Mouse (Mus musculus) stomach, embryonic 16.5 days (tissue): ENCODE measurements around the gene D17Wsu92e. TPM values are rescaled to one million over a fixed set of nuclear protein-coding genes. Genes with fewer than 3 reads are reported as not detected.
A peak's percentile ranks its signal among the peaks of the same experiment; 100 is the strongest.

Experiments used
- ATAC-seq: fragments of 200-750 bp; cut with Nextera tagmentation; 2 replicates; pipeline ENCODE4 v1.8.0; 2017; ENCODE audit warnings: moderate number of reproducible peaks, moderate TSS enrichment; ENCODE audit not compliant: insufficient read depth, low FRiP score
- H3K27ac ChIP-seq: fragments of 300-500 bp; sonication (generic); 2 replicates; pipeline ENCODE4 v1.5.1; 2014; ENCODE audit warnings: low read length
- H3K27me3 ChIP-seq: fragments of 300-500 bp; sonication (generic); 2 replicates; pipeline ENCODE4 v1.6.1; 2014; ENCODE audit warnings: low read length, control low read depth, mixed read lengths; ENCODE audit not compliant: control insufficient read depth, insufficient read depth
- H3K36me3 ChIP-seq: fragments of 300-500 bp; sonication (generic); 2 replicates; pipeline ENCODE4 v1.6.1; 2014; ENCODE audit warnings: low read length; ENCODE audit not compliant: control insufficient read depth, insufficient read depth
- H3K4me1 ChIP-seq: fragments of 300-500 bp; sonication (generic); 2 replicates; pipeline ENCODE4 v1.6.1; 2014; ENCODE audit warnings: low read length, control low read depth, mixed read lengths; ENCODE audit not compliant: control insufficient read depth, insufficient read depth
- H3K4me2 ChIP-seq: fragments of 300-500 bp; sonication (generic); 2 replicates; pipeline ENCODE4 v1.6.1; 2014; ENCODE audit warnings: low read depth, low read length, mixed read lengths
- H3K4me3 ChIP-seq: fragments of 300-500 bp; sonication (generic); replicated peaks from 2 replicates; pipeline ENCODE4 v1.5.1; 2014; ENCODE audit warnings: mild to moderate bottlenecking, low read length
- H3K9ac ChIP-seq: fragments of 300-500 bp; sonication (generic); 2 replicates; pipeline ENCODE4 v1.6.1; 2014; ENCODE audit warnings: low read length
- H3K9me3 ChIP-seq: fragments of 300-500 bp; sonication (generic); replicated peaks from 2 replicates; pipeline ENCODE4 v1.6.1; 2016; ENCODE audit warnings: low read length, control low read depth; ENCODE audit not compliant: control insufficient read depth
- WGBS: fragments of 180-500 bp; shearing (Covaris S2); extraction: QIAGEN DNeasy Blood & Tissue Kit; methylation state at CpG from one replicate; pipeline ENCODE4 v1.1.7; 2014; 5-methylcytosine and 5-hydroxymethylcytosine counted together
- polyA plus RNA-seq: library from polyadenylated mRNA; unstranded; fragments of >200 nt; fragmentation: Nextera tagmentation; extraction: Ambion mirVana; gene quantifications from 2 replicates; pipeline ENCODE4 v1.2.1, GENCODE M21; 2015

Gene D17Wsu92e
- polyA plus RNA-seq, result 21.2 and 23.3 TPM in 2 replicates

- peak within 1 kb of the TSS; percentile 92 for H3K27ac ChIP-seq
- WGBS, result 2% methylated on average over 46 of the region's 56 CpGs
- no peaks in the 10 kb centered on the region for H3K27me3 ChIP-seq
- H3K36me3 ChIP-seq, result no peaks in the 10 kb centered on the region
- peaks cover 18% of the 10 kb centered on the region for H3K4me1 ChIP-seq
- H3K9me3 ChIP-seq, result no peaks in the 10 kb centered on the region
- peak; percentile 98 for ATAC-seq
- peak within 1 kb of the TSS; percentile 99 for H3K4me3 ChIP-seq
- peak within 1 kb of the TSS; percentile 91 for H3K9ac ChIP-seq
- H3K4me2 ChIP-seq, result peak within 1 kb of the TSS; percentile 81
These were observed at the start of gene D17Wsu92e for GRCm38 (mm10) chr17:27820568-27821406. Gene D17Wsu92e, minus strand, starts transcription at chr17:27820648.

GRCm38 (mm10) chr17:27866737-27867136 is 46.3 kb upstream of the D17Wsu92e start:
- Histone ChIP-seq H3K36me3 (no peaks in the 10 kb centered on the region), H3K27me3 (no peaks in the 10 kb centered on the region), H3K4me1 (no peaks in the 10 kb centered on the region), H3K9ac (no peak overlapping the region), H3K9me3 (no peaks in the 10 kb centered on the region), H3K4me3 (no peak overlapping the region), H3K4me2 (no peak overlapping the region), H3K27ac (no peak overlapping the region)
- 49% methylated on average over 4 of the region's 4 CpGs for WGBS
- ATAC-seq, result no peak

DNA sequence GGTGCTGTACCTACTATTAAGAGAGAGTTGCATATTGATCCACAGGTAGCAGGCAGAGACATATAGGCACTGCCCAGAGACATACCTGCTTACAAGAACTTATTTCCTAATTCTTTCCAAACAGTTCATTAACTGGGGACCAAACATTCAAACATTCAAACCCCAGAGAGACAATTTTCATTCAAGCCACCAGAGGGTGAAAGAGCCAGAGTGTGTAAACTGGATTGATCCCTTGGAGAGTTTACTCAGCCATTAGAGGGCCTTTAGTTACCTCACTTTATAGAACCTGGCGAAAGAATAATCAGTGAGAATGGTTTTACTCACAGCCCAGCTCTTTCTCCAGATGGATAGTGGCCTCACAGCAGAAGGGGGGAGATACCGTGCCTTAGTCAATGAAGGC is 45.0 kb upstream of the D17Wsu92e start:
- no peak overlapping the region for H3K27ac ChIP-seq
- WGBS, result 76% methylated on average over 2 of the region's 2 CpGs
- no peak for ATAC-seq
- no peak overlapping the region for H3K4me2 ChIP-seq
- no peaks in the 10 kb centered on the region for H3K27me3 ChIP-seq
- no peak overlapping the region for H3K9ac ChIP-seq
- no peaks in the 10 kb centered on the region for H3K9me3 ChIP-seq
- H3K36me3 ChIP-seq, result no peaks in the 10 kb centered on the region
- H3K4me3 ChIP-seq, result no peak overlapping the region
- H3K4me1 ChIP-seq, result no peaks in the 10 kb centered on the region

- ATAC-seq, result no peak
- Histone ChIP-seq H3K9ac (peak overlapping the region; percentile 41; the same call in 1 of the 2 replicates), H3K4me2 (0 out of 2 replicates have a peak overlapping the region, but pooled peaks have one; percentile 6)
These were observed 38.7 kb upstream of the D17Wsu92e start for GRCm38 (mm10) chr17:27859131-27859530.

GRCm38 (mm10) chr17:27857649-27858475 is 37.4 kb upstream of the D17Wsu92e start:
- 28% methylated on average over 11 of the region's 11 CpGs for WGBS
- H3K9ac ChIP-seq, result peak overlapping the region; percentile 93
- no peaks in the 10 kb centered on the region for H3K27me3 ChIP-seq
- no peak for ATAC-seq
- H3K4me2 ChIP-seq, result peak overlapping the region; percentile 85
- 0 out of 2 replicates have a peak, but pooled peaks cover 3% of the 10 kb centered on the region for H3K36me3 ChIP-seq
- no peaks in the 10 kb centered on the region for H3K9me3 ChIP-seq
- H3K4me3 ChIP-seq, result peak overlapping the region; percentile 80
- H3K27ac ChIP-seq, result no peak overlapping the region
- H3K4me1 ChIP-seq, result peaks cover 22% of the 10 kb centered on the region

More at GRCm38 (mm10) chr17:27859131-27859530, 38.7 kb upstream of the D17Wsu92e start:
- Histone ChIP-seq H3K4me3 (no peak overlapping the region), H3K36me3 (no peaks in the 10 kb centered on the region), H3K27ac (no peak overlapping the region), H3K4me1 (peaks cover 22% of the 10 kb centered on the region), H3K9me3 (no peaks in the 10 kb centered on the region), H3K27me3 (no peaks in the 10 kb centered on the region)
- 39% methylated on average over 2 of the region's 2 CpGs for WGBS

DNA sequence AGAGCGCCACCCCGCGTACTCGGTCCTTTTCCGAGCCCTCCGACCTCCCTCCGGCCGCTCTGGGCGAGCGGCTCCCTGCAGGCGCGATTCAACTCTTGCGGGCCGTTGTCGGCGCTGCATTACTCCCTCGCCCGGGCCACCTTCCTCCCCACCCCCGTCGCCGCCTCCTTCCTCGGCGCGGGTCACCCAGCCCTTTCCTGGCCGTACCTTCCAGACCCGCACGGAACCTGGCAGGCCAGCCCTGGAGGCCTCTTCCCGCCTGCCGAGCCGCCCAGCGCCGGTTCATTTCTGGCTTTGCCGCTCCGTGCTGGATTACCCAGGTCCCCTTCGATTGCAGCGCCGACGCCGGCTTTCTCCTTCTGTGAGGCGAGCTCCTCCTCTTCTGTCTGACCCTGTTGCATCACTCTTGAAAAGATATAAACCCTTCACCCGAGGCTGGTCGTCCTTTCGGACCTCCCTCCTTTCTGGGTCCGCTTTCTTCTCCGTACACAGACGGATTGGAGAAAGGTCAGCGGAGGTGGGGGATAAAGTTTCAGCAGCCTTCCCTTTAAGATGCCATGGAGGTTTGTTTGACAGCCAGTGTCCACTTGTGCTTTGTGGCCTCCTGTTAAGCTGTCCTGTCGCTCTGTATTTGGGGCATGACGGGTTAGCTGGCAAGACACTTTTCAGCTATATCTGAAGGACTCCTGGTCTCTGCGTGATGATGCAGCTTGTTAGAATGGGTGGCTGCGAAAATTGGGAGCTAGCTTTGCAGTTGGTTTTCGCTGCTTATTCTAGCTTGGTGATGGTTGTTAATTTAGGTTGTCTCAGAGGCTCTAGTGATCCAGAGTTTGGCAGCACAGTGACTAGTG is 36.6 kb upstream of the D17Wsu92e start:
- Histone ChIP-seq H3K4me2 (peak overlapping the region; percentile 85), H3K27me3 (no peaks in the 10 kb centered on the region), H3K4me1 (peaks cover 22% of the 10 kb centered on the region), H3K27ac (peak overlapping the region; percentile 65), H3K4me3 (peak overlapping the region; percentile 80), H3K36me3 (0 out of 2 replicates have a peak, but pooled peaks cover 3% of the 10 kb centered on the region), H3K9ac (peak overlapping the region; percentile 93), H3K9me3 (no peaks in the 10 kb centered on the region)
- WGBS, result 1% methylated on average over 52 of the region's 52 CpGs
- peak; percentile 71 for ATAC-seq

- Histone ChIP-seq H3K36me3 (0 out of 2 replicates have a peak, but pooled peaks cover 3% of the 10 kb centered on the region), H3K9me3 (no peaks in the 10 kb centered on the region), H3K27ac (peak within 1 kb of the TSS; percentile 65), H3K9ac (peak within 1 kb of the TSS; percentile 93), H3K27me3 (no peaks in the 10 kb centered on the region), H3K4me2 (peak within 1 kb of the TSS; percentile 85), H3K4me1 (peaks cover 22% of the 10 kb centered on the region), H3K4me3 (peak within 1 kb of the TSS; percentile 80)
- WGBS, result under 1% methylated on average over 46 of the region's 54 CpGs
- ATAC-seq, result peak; percentile 87
These were observed 35.9 kb upstream of the D17Wsu92e start, which contains the start of gene Uhrf1bp1 for GRCm38 (mm10) chr17:27856265-27856797. Gene Uhrf1bp1, plus strand, starts transcription at chr17:27856441.

GRCm38 (mm10) chr17:27851076-27851475 is 30.6 kb upstream of the D17Wsu92e start:
- Histone ChIP-seq H3K9ac (no peak overlapping the region), H3K27me3 (no peaks in the 10 kb centered on the region), H3K36me3 (peaks cover 7% of the 10 kb centered on the region; the same call in 1 of the 2 replicates), H3K4me3 (no peak overlapping the region), H3K4me1 (no peaks in the 10 kb centered on the region), H3K27ac (no peak overlapping the region), H3K4me2 (no peak overlapping the region), H3K9me3 (no peaks in the 10 kb centered on the region)
- WGBS, result 64% methylated on average over 3 of the region's 3 CpGs
- no peak for ATAC-seq
